Mouse (Mus musculus) megakaryocyte progenitor cell, adult 5-6 weeks (primary cell): ENCODE measurements around the gene BC028528. TPM values are rescaled to one million over a fixed set of nuclear protein-coding genes. Genes with fewer than 3 reads are reported as not detected.

Source experiments
- total RNA-seq, 2 experiments: library from RNA; stranded (forward) in 1 of 2; stranded (reverse) in 1 of 2; fragments of 157-497, 149-512 nt in 1 of 2; fragments of 200-1000 nt in 1 of 2; gene quantifications; 2 replicates each; pipeline versions ENCODE4 v1.2.3 to v1.2.4; 2015 to 2017

Gene BC028528
- total RNA-seq, 2 experiments from 2014 or later = 62.0 to 63.3 TPM

Other genes starting within 250 kb of the BC028528 start
- gene Mcl1, start 233.2 kb downstream of the BC028528 start, total RNA-seq (2015) = 154 and 191 TPM in 2 replicates
- gene Mcl1, start 233.2 kb downstream of the BC028528 start, total RNA-seq (2017) = 131 and 135 TPM in 2 replicates
- gene Adamtsl4, start 204.1 kb downstream of the BC028528 start, total RNA-seq (2015) = 0.17 and 1.4 TPM in 2 replicates
- gene Adamtsl4, start 204.1 kb downstream of the BC028528 start, total RNA-seq (2017) = 0.33 TPM in 1 of 2 replicates, not detected in the other
- gene Ecm1, start 152.4 kb downstream of the BC028528 start, total RNA-seq (2015) = 3.9 and 5.4 TPM in 2 replicates
- 0.37 and 1.8 TPM in 2 replicates for gene Ecm1, start 152.4 kb downstream of the BC028528 start, total RNA-seq (2017)
- 27.8 and 29.9 TPM in 2 replicates for gene Tars2, start 131.8 kb downstream of the BC028528 start, total RNA-seq (2015)
- gene Tars2, start 131.8 kb downstream of the BC028528 start, total RNA-seq (2017) = 47.3 and 52.2 TPM in 2 replicates
- 51.7 and 59.5 TPM in 2 replicates for gene Rprd2, start 73.1 kb downstream of the BC028528 start, total RNA-seq (2015)
- gene Rprd2, start 73.1 kb downstream of the BC028528 start, total RNA-seq (2017) = 18.9 and 22.5 TPM in 2 replicates
- gene Prpf3, start 36.1 kb downstream of the BC028528 start, total RNA-seq (2015) = 41.2 and 56.2 TPM in 2 replicates
- gene Prpf3, start 36.1 kb downstream of the BC028528 start, total RNA-seq (2017) = 25.7 and 51.2 TPM in 2 replicates
- gene Mrps21, start 20.5 kb downstream of the BC028528 start, total RNA-seq (2015) = 132 and 147 TPM in 2 replicates
- 382 and 387 TPM in 2 replicates for gene Mrps21, start 20.5 kb downstream of the BC028528 start, total RNA-seq (2017)
- 0.56 and 1.3 TPM in 2 replicates for gene Ciart, start 9.8 kb downstream of the BC028528 start, total RNA-seq (2015)
- gene Ciart, start 9.8 kb downstream of the BC028528 start, total RNA-seq (2017) = 2.8 and 3.3 TPM in 2 replicates
- gene Aph1a, start 2.0 kb upstream of the BC028528 start, total RNA-seq (2015) = 30.6 and 30.8 TPM in 2 replicates
- 34.9 and 35.1 TPM in 2 replicates for gene Aph1a, start 2.0 kb upstream of the BC028528 start, total RNA-seq (2017)
- gene Car14, start 12.7 kb upstream of the BC028528 start, total RNA-seq (2015) = not detected in 2 replicates
- gene Car14, start 12.7 kb upstream of the BC028528 start, total RNA-seq (2017) = not detected in 2 replicates
- gene Anp32e, start 37.2 kb upstream of the BC028528 start, total RNA-seq (2015) = 101 and 132 TPM in 2 replicates
- 384 and 526 TPM in 2 replicates for gene Anp32e, start 37.2 kb upstream of the BC028528 start, total RNA-seq (2017)
- 22.1 and 25.9 TPM in 2 replicates for gene Plekho1, start 104.0 kb upstream of the BC028528 start, total RNA-seq (2015)
- gene Plekho1, start 104.0 kb upstream of the BC028528 start, total RNA-seq (2017) = 24.7 and 25.1 TPM in 2 replicates
- gene Vps45, start 166.5 kb upstream of the BC028528 start, total RNA-seq (2015) = 26.3 and 28.4 TPM in 2 replicates
- gene Vps45, start 166.5 kb upstream of the BC028528 start, total RNA-seq (2017) = 10.9 and 12.6 TPM in 2 replicates
- gene Otud7b, start 212.5 kb upstream of the BC028528 start, total RNA-seq (2015) = 3.0 and 3.2 TPM in 2 replicates
- gene Otud7b, start 212.5 kb upstream of the BC028528 start, total RNA-seq (2017) = 4.9 and 12.7 TPM in 2 replicates